In the genomic region with DNA sequence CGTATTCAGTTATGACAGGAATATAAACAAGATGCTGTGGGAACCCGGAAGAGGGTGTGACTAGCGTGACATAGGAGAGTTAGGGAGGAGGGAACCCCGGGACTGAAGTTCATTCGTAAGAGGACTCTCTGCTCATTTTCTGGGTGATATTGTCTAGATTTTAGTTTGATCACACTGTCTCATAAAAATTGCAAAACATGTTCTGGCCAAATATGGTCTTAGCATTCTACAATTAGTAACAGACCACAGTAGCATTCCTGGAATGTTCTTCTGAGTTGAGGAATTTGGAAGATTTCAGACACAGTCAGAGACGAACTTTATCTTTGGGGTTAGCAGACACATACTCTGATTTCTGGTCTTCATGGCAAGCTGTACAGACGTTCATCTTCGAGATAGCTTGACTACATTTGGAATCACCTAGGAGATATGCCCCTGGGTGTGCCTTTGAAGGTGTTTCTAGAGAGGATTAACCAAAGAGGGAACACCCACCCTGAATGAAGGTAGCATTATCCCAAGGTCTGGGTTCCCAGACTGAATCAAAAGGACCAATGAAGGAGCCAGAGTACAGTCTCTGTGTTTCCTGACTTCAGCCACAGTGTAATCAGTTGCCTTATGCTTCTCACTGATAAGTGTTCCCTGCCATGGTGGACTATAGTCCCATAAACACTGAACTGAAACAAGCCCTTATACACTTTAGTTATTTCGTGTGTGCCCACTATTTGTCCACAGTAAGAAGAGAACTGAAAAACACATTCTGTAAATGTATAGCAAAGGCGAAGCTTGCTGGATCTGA, we compare ENCODE assay signal across 24 mouse cellular contexts.
DNase-seq lines count a peak whose midpoint lies in the region; ATAC-seq and TF ChIP-seq lines count a peak whose summit lies in the region.
"Had no signal": no experiment of that assay in that cellular context is flagged by ENCODE, and none has a peak within 500 bp of the region (broad histone marks: within the 10 kb centered on the region; RNA-seq: fewer than 3 reads in every experiment).

No protein-coding gene starts in this region.

- H3ac ChIP-seq in C2C12 (ENCODE audit: control insufficient read depth, insufficient read length, low read depth): no peak overlapping the region

- no peaks in the 10 kb centered on the region for H3K27me3 ChIP-seq in heart, embryonic 10.5 days (ENCODE audit: insufficient read depth, poor library complexity, severe bottlenecking)
- H3K27me3 ChIP-seq in liver, embryonic 14.5 days (ENCODE audit: control insufficient read depth, insufficient read depth, low read length): no peaks in the 10 kb centered on the region
- H3K27me3 ChIP-seq in liver, postnatal 0 days (ENCODE audit: insufficient read depth, low read length): no peaks in the 10 kb centered on the region
- no peaks in the 10 kb centered on the region for H3K27me3 ChIP-seq in C2C12 (ENCODE audit: control insufficient read depth, insufficient read depth, insufficient read length)
- H3K27me3 ChIP-seq: heart, embryonic 12.5 days; neural tube, embryonic 13.5 days had no signal

- intact Hi-C loops in heart, postnatal 36 days (cut with DNase I): no loop called here

- H3K79me3 ChIP-seq in C2C12 (ENCODE audit: low read depth): no peaks in the 10 kb centered on the region

- TF ChIP-seq CTCF in liver, embryonic 14.5 days (IDR thresholded peaks at IDR 0.05; ENCODE audit: low read depth): no peak
- TF ChIP-seq CTCF in liver, postnatal 0 days (IDR thresholded peaks at IDR 0.05; ENCODE audit: low read depth): no peak
- TF ChIP-seq CTCF in C2C12 (IDR thresholded peaks at IDR 0.05; ENCODE audit: control insufficient read depth, insufficient read depth, insufficient read length): no peak

- H3K36me3 ChIP-seq in heart, embryonic 10.5 days: no peaks in the 10 kb centered on the region
- no peaks in the 10 kb centered on the region for H3K36me3 ChIP-seq in liver, embryonic 14.5 days (replicated peaks; ENCODE audit: control insufficient read depth, insufficient read depth, low read depth)
- no peaks in the 10 kb centered on the region for H3K36me3 ChIP-seq in liver, postnatal 0 days (replicated peaks; ENCODE audit: insufficient read depth, low read length)
- no peaks in the 10 kb centered on the region for H3K36me3 ChIP-seq in C2C12 (ENCODE audit: control insufficient read depth, insufficient read depth)
- H3K36me3 ChIP-seq: heart, embryonic 12.5 days; limb, embryonic 15.5 days; neural tube, embryonic 13.5 days had no signal

- no peaks in the 10 kb centered on the region for H3K79me2 ChIP-seq in C2C12 (ENCODE audit: control insufficient read depth, insufficient read depth)

- peaks cover 21% of the 10 kb centered on the region for H3K4me1 ChIP-seq in heart, embryonic 10.5 days
- peaks cover 0 to 20% of the 10 kb centered on the region in 2 experiments; a peak in 2 of 4 replicates for H3K4me1 ChIP-seq in liver, embryonic 14.5 days (replicated peaks; ENCODE audit: control insufficient read depth in 2 of 2, insufficient read depth in 2 of 2, low read length in 1 of 2)
- no peaks in the 10 kb centered on the region for H3K4me1 ChIP-seq in liver, postnatal 0 days (ENCODE audit: insufficient read depth)
- H3K4me1 ChIP-seq: megakaryocyte, embryonic 14.5 days had no signal

- no peaks in the 10 kb centered on the region for H3K9me3 ChIP-seq in heart, embryonic 10.5 days
- H3K9me3 ChIP-seq in liver, embryonic 14.5 days (ENCODE audit: control insufficient read depth, low read length): no peaks in the 10 kb centered on the region
- H3K9me3 ChIP-seq in liver, postnatal 0 days (ENCODE audit: low read length): no peaks in the 10 kb centered on the region
- H3K9me3 ChIP-seq: heart, embryonic 12.5 days; limb, embryonic 15.5 days; megakaryocyte, embryonic 14.5 days; neural tube, embryonic 13.5 days had no signal

- H3K4me2 ChIP-seq in liver, embryonic 14.5 days (ENCODE audit: low read depth): no peak overlapping the region
- H3K4me2 ChIP-seq in liver, postnatal 0 days (ENCODE audit: low read depth, low read length): no peak overlapping the region
- H3K4me2 ChIP-seq: heart, embryonic 12.5 days; limb, embryonic 15.5 days; neural tube, embryonic 13.5 days had no signal

- H3K4me3 ChIP-seq in heart, embryonic 10.5 days: no peak overlapping the region
- no peak overlapping the region for H3K4me3 ChIP-seq in liver, embryonic 14.5 days (ENCODE audit: insufficient read depth in 1 of 2, low read depth in 2 of 2, low read length in 2 of 2)
- H3K4me3 ChIP-seq in liver, postnatal 0 days (ENCODE audit: low read depth, low read length): no peak overlapping the region
- H3K4me3 ChIP-seq in C2C12 (ENCODE audit: insufficient read depth, poor library complexity, severe bottlenecking): no peak overlapping the region
- H3K4me3 ChIP-seq: heart, embryonic 12.5 days; limb, embryonic 15.5 days; megakaryocyte, embryonic 14.5 days; neural tube, embryonic 13.5 days had no signal

- 68% methylated on average over 10 of the region's 10 CpGs for WGBS in heart, embryonic 10.5 days
- WGBS in liver, embryonic 14.5 days (ENCODE audit: insufficient replicate concordance): 54% methylated on average over 10 of the region's 10 CpGs
- 67% methylated on average over 10 of the region's 10 CpGs for WGBS in liver, postnatal 0 days (ENCODE audit: insufficient replicate concordance)

- no peak for TF ChIP-seq EP300 in liver, embryonic 14.5 days (IDR thresholded peaks at IDR 0.05; ENCODE audit: low read depth)
- TF ChIP-seq EP300 in liver, postnatal 0 days (IDR thresholded peaks at IDR 0.05; ENCODE audit: low read depth): no peak

- H3K27ac ChIP-seq in heart, embryonic 10.5 days: no peak overlapping the region
- no peak overlapping the region for H3K27ac ChIP-seq in liver, embryonic 14.5 days
- H3K27ac ChIP-seq in liver, postnatal 0 days (ENCODE audit: low read depth): no peak overlapping the region
- H3K27ac ChIP-seq: hindbrain, postnatal 0 days; limb, embryonic 15.5 days; neural tube, embryonic 13.5 days had no signal

- DNase-seq in heart, embryonic 10.5 days (ENCODE audit: low spot score): peak; percentile 36
- DNase-seq in heart, postnatal 36 days: no peak
- DNase-seq in liver, embryonic 14.5 days (ENCODE audit: low read depth in 3 of 3, low spot score in 3 of 3): no peak
- DNase-seq in liver, postnatal 0 days: no peak
- DNase-seq in urinary bladder, adult 18-20 months (ENCODE audit: low spot score in 2 of 2): no peak
- no peak for DNase-seq in yolk sac, embryonic 10.5 days (ENCODE audit: low spot score)
- DNase-seq: adrenal gland, adult 8-10 months; cerebellum, adult 11-12 months; cerebellum, postnatal 10 days; heart, postnatal 10 days; kidney, adult 11 months; kidney, postnatal 10 days; left cerebral cortex, postnatal 4 days; lung, postnatal 10 days; midbrain, embryonic 14.5 days; retina, postnatal 1 day; thymus, postnatal 14 days had no signal

- H3K9ac ChIP-seq in liver, embryonic 14.5 days (replicated peaks): no peak overlapping the region
- no peak overlapping the region for H3K9ac ChIP-seq in liver, postnatal 0 days (replicated peaks)
- H3K9ac ChIP-seq: heart, embryonic 12.5 days; limb, embryonic 15.5 days; neural tube, embryonic 13.5 days had no signal

- 0 out of 2 replicates have a peak, but pooled peaks have one; percentile 23 for ATAC-seq in liver, embryonic 14.5 days (ENCODE audit: insufficient read depth)
- no peak for ATAC-seq in liver, postnatal 0 days
- ATAC-seq in megakaryocyte progenitor cell, adult 5-6 weeks (replicated peaks; ENCODE audit: poor library complexity): peak; percentile 43; the same call in 1 of the 2 replicates
- ATAC-seq: hindbrain, postnatal 0 days had no signal

TF ChIP-seq in C2C12, 6 proteins besides CTCF, POLR2A, EP300 and RAD21:
- TF ChIP-seq USF1 (IDR thresholded peaks at IDR 0.05; ENCODE audit: low read depth): no peak
- peak; percentile 79 for TF ChIP-seq CEBPB (IDR thresholded peaks at IDR 0.05; ENCODE audit: low read depth)
TF ChIP-seq in C2C12: peak in this region for 1.
